In genomic region chr14:27785562-27785961, GRCm38 (mm10) we compare ENCODE assay signal across 15 mouse cellular contexts.
"Had no signal": no experiment of that assay in that cellular context is flagged by ENCODE, and none has a peak within 500 bp of the region (broad histone marks: within the 10 kb centered on the region; RNA-seq: fewer than 3 reads in every experiment).

No protein-coding gene starts in this region.

- H3K4me3 ChIP-seq: neural tube, embryonic 13.5 days; neural tube, embryonic 15.5 days; stomach, embryonic 15.5 days had no signal

- H3K9me3 ChIP-seq: neural tube, embryonic 13.5 days; neural tube, embryonic 15.5 days; stomach, embryonic 15.5 days had no signal

- H3K27me3 ChIP-seq: neural tube, embryonic 13.5 days; neural tube, embryonic 15.5 days; stomach, embryonic 15.5 days had no signal

- H3K4me1 ChIP-seq: stomach, embryonic 15.5 days had no signal

- DNase-seq: right cerebral cortex, adult 18-20 months; right cerebral cortex, postnatal 14 days; right cerebral cortex, postnatal 25 days; right cerebral cortex, postnatal 4 days; spleen, adult 18-20 months; thymus, adult 18-20 months; thymus, adult 2 months; thymus, postnatal 14 days; thymus, postnatal 25 days; thymus, postnatal 36 days; thymus, postnatal 4 days had no signal

- H3K27ac ChIP-seq: neural tube, embryonic 13.5 days; neural tube, embryonic 15.5 days; stomach, embryonic 15.5 days; stomach, postnatal 0 days had no signal

- H3K4me2 ChIP-seq: neural tube, embryonic 13.5 days; neural tube, embryonic 15.5 days; stomach, embryonic 15.5 days had no signal

- H3K36me3 ChIP-seq: neural tube, embryonic 13.5 days; neural tube, embryonic 15.5 days; stomach, embryonic 15.5 days had no signal

- H3K9ac ChIP-seq: neural tube, embryonic 13.5 days; neural tube, embryonic 15.5 days; stomach, embryonic 15.5 days had no signal
